Mouse (Mus musculus) kidney, adult 2 months (tissue): Measurements from ENCODE around the gene Sema4b.

Experiments
- CTCF ChIP-seq: fragments of 200-500 bp; conservative IDR thresholded peaks from 2 replicates; pipeline ENCODE4 v1.5.1; 2011; ENCODE audit warnings: low read depth, mild to moderate bottlenecking, control low read depth, low read length, moderate library complexity, mixed read lengths; ENCODE audit not compliant: insufficient read depth, insufficient read length
- POLR2A ChIP-seq: fragments of 200-500 bp; IDR thresholded peaks from one replicate; pipeline ENCODE4 v1.6.1; 2011; ENCODE audit warnings: low read depth, low read length, control low read depth

DNA sequence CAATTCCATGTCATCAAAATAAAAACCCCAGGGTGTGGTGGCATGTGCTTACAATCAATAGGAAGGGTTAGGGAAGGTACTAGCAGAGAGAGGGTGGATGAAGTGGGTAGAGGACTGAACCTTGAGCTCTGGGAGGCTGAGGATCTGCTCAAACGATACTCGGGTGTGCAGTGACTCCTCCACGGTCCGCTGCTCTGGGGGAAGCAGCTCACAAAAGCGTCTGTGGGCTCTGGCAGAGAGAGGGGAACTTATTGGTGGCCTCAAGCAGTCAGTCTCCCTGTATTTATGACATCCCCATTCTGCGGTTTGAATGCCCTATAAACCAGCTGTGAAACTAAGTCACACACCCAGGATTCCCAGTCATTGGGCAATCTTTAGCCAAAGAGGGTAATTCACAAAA, 43.6 kb downstream of the Sema4b start:
- TF ChIP-seq CTCF (no peak), POLR2A (no peak)
